Mouse (Mus musculus) midbrain, embryonic 14.5 days (tissue): ENCODE data around the gene Ndufs4. TPM values are rescaled to one million over a fixed set of nuclear protein-coding genes. Genes with fewer than 3 reads are reported as not detected.
A peak's percentile ranks its signal among the peaks of the same experiment; 100 is the strongest.

Experiments
- ATAC-seq: fragments of 200-750 bp; cut with Nextera tagmentation; 2 replicates; pipeline ENCODE4 v1.8.0; 2017; ENCODE audit warnings: moderate number of reproducible peaks, moderate library complexity; ENCODE audit not compliant: low FRiP score, low TSS enrichment
- DNase-seq: peaks from one replicate; pipeline ENCODE4 v3.0.0-alpha.2; 2015
- H3K27ac ChIP-seq: fragments of 300-500 bp; sonication (generic); replicated peaks from 2 replicates; pipeline ENCODE4 v1.5.1; 2014; ENCODE audit warnings: mild to moderate bottlenecking, low read depth, low read length, moderate library complexity
- H3K27me3 ChIP-seq: fragments of 300-500 bp; sonication (generic); 2 replicates; pipeline ENCODE4 v1.6.1; 2014; ENCODE audit warnings: low read length, control low read depth, mixed read lengths; ENCODE audit not compliant: control insufficient read depth, insufficient read depth
- H3K36me3 ChIP-seq: fragments of 300-500 bp; sonication (generic); 2 replicates; pipeline ENCODE4 v1.6.1; 2014; ENCODE audit warnings: low read length, control low read depth; ENCODE audit not compliant: control insufficient read depth, insufficient read depth
- H3K4me1 ChIP-seq: fragments of 300-500 bp; sonication (generic); 2 replicates; pipeline ENCODE4 v1.6.1; 2014; ENCODE audit warnings: mild to moderate bottlenecking, antibody characterized with exemption, low read length, control low read depth; ENCODE audit not compliant: control insufficient read depth, insufficient read depth
- H3K4me2 ChIP-seq: fragments of 300-500 bp; sonication (generic); 2 replicates; pipeline ENCODE4 v1.6.1; 2014; ENCODE audit warnings: mild to moderate bottlenecking, low read length, moderate library complexity
- H3K4me3 ChIP-seq: fragments of 300-500 bp; sonication (generic); replicated peaks from 2 replicates; pipeline ENCODE4 v1.5.1; 2014; ENCODE audit warnings: low read depth, low read length
- H3K9ac ChIP-seq: fragments of 300-500 bp; sonication (generic); replicated peaks from 2 replicates; pipeline ENCODE4 v1.6.1; 2014; ENCODE audit warnings: mild to moderate bottlenecking, low read length, moderate library complexity
- H3K9me3 ChIP-seq: fragments of 300-500 bp; sonication (generic); 2 replicates; pipeline ENCODE4 v1.6.1; 2016; ENCODE audit warnings: low read length, control low read depth, mixed read lengths; ENCODE audit not compliant: control insufficient read depth
- WGBS: fragments of 180-500 bp; shearing (Covaris S2); extraction: QIAGEN DNeasy Blood & Tissue Kit; methylation state at CpG from one replicate; pipeline ENCODE4 v1.1.7; 2014; 5-methylcytosine and 5-hydroxymethylcytosine counted together
- polyA plus RNA-seq: library from polyadenylated mRNA; unstranded; fragments of >200 nt; fragmentation: Nextera tagmentation; extraction: Ambion mirVana; gene quantifications from 2 replicates; pipeline ENCODE4 v1.2.1, GENCODE M21; 2014

Gene Ndufs4
- polyA plus RNA-seq, 1 experiment from 2014 or later = 370 TPM

- no peaks in the 10 kb centered on the region for H3K27me3 ChIP-seq
- H3K4me3 ChIP-seq = no peak overlapping the region
- H3K9me3 ChIP-seq = no peaks in the 10 kb centered on the region
- DNase-seq = no peak
- no peaks in the 10 kb centered on the region for H3K4me1 ChIP-seq
- no peak overlapping the region for H3K27ac ChIP-seq
- H3K9ac ChIP-seq = no peak overlapping the region
- H3K36me3 ChIP-seq = no peaks in the 10 kb centered on the region
- H3K4me2 ChIP-seq = no peak overlapping the region
- 84% methylated on average over 2 of the region's 2 CpGs for WGBS
- no peak for ATAC-seq
Measured at GRCm38 (mm10) chr13:114398906-114399305, 10.8 kb upstream of the Ndufs4 start.

DNA sequence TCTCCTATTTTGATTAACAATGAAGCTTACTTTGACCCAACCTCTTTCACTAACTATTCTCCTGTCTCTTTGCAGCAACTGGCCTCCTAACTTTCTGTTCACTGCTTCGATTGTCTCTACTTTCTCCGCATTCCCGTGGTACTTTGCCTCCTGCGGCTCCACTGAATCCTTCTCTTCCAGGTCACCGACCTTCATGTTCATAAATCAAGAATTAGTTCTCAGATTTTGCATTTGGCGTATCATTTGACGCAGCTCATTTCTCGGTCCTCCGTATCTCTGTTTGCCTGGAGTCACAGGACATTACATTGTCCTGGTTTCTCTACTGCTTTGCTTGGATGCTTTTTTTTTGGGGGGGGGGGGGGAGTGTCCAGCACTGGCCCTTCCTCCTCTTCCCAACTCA is 9.2 kb upstream of the Ndufs4 start:
- WGBS = 49% methylated on average over 9 of the region's 9 CpGs
- no peak for ATAC-seq

GRCm38 (mm10) chr13:114396863-114397262 is 8.8 kb upstream of the Ndufs4 start:
- Histone ChIP-seq H3K36me3 (no peaks in the 10 kb centered on the region), H3K4me3 (no peak overlapping the region), H3K9ac (no peak overlapping the region), H3K4me1 (no peaks in the 10 kb centered on the region), H3K27me3 (no peaks in the 10 kb centered on the region), H3K27ac (no peak overlapping the region), H3K4me2 (no peak overlapping the region), H3K9me3 (no peaks in the 10 kb centered on the region)
- no peak for DNase-seq
- WGBS = 28% methylated on average over 10 of the region's 10 CpGs
- ATAC-seq = no peak

More for the DNA sequence above, 9.2 kb upstream of the Ndufs4 start:
- no peak for DNase-seq
- H3K4me1 ChIP-seq = no peaks in the 10 kb centered on the region
- H3K9ac ChIP-seq = no peak overlapping the region
- no peak overlapping the region for H3K4me2 ChIP-seq
- no peaks in the 10 kb centered on the region for H3K36me3 ChIP-seq
- no peaks in the 10 kb centered on the region for H3K27me3 ChIP-seq
- no peak overlapping the region for H3K27ac ChIP-seq
- no peak overlapping the region for H3K4me3 ChIP-seq
- no peaks in the 10 kb centered on the region for H3K9me3 ChIP-seq

DNA sequence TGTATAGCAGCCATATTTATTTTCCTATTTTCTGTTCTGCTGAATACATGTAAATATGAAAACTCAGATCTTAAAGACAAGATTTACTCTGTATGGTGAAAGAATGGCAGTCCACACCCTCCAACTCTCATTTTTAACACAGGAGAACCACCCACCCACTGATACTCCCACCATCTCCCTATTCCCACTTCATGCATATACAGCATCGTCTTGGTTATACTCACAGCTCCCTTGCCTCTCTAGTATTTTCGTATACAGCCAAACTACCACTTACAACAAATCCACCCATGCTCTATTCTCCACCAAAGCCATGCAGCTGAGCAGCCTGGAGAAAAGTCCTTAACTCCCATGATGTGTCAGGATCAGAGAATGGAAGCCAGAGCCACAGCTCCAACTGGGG is 6.7 kb upstream of the Ndufs4 start:
- Histone ChIP-seq H3K9ac (no peak overlapping the region), H3K27me3 (no peaks in the 10 kb centered on the region), H3K36me3 (no peaks in the 10 kb centered on the region), H3K4me3 (no peak overlapping the region), H3K4me1 (no peaks in the 10 kb centered on the region), H3K4me2 (no peak overlapping the region), H3K9me3 (no peaks in the 10 kb centered on the region), H3K27ac (no peak overlapping the region)
- WGBS = 93% methylated on average over 2 of the region's 2 CpGs
- DNase-seq (no peak), ATAC-seq (no peak)

DNA sequence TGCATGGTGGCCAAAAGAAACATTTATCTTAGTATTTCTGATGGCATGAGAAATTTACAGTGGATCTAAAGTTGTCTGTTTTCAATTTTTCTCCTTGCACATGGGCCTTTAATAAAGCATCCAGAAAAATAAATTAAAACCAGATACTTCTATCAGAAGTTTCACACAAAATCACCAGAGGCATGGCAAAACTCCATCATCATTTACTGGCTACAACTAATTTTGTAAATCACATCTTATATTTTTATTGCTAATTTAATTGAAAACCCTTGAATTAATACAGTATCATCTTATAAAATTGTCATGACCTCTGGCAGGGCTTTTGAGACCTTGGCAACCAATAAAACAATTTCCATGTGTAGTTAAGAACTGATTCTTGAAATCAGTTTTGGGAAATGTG is 4.4 kb upstream of the Ndufs4 start:
- no peaks in the 10 kb centered on the region for H3K4me1 ChIP-seq
- ATAC-seq = no peak
- H3K9me3 ChIP-seq = no peaks in the 10 kb centered on the region
- no peak overlapping the region for H3K4me2 ChIP-seq
- no peaks in the 10 kb centered on the region for H3K36me3 ChIP-seq
- H3K4me3 ChIP-seq = no peak overlapping the region
- H3K27ac ChIP-seq = no peak overlapping the region
- no peak overlapping the region for H3K9ac ChIP-seq
- H3K27me3 ChIP-seq = no peaks in the 10 kb centered on the region
- no peak for DNase-seq

DNA sequence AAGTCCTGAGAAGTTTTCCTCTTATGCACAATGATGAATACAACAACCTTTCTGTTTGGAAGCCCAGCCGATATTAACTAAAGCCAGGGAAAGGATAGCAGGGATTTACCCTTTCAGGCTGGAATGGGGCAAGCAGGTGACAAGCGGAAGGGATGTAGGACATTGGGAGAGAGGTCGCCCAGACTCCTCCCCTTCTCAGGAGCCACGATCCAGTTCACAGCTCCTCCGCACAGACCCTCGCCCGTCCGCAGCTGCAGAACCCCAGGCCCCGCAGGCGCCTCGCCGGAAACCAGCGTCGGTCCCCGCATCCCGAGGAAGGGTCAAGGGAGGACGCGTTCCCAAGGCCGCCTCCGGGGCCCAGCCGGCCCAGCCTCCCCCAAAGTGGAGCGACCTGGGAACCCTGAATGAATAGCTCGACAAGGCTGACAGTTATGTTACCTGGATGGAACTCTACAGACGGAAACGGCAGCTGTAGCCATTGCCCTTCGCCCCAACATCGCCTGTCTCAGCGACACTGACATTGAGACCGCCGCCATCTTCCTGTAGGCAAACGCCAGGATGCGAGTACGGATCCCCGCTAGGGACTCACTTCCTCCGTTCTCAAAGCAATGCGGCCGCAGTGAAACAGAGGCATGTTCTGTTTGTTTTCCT is 412 bp downstream of the Ndufs4 start:
- Histone ChIP-seq H3K36me3 (no peaks in the 10 kb centered on the region), H3K4me1 (0 out of 2 replicates have a peak, but pooled peaks cover 7% of the 10 kb centered on the region), H3K27me3 (no peaks in the 10 kb centered on the region), H3K4me2 (peak overlapping the region; percentile 76), H3K9ac (peak overlapping the region; percentile 92), H3K9me3 (peaks cover 5% of the 10 kb centered on the region; the same call in 1 of the 2 replicates), H3K4me3 (peak overlapping the region; percentile 84), H3K27ac (peak overlapping the region; percentile 86)
- DNase-seq = peak; percentile 97
- peak; percentile 88 for ATAC-seq
- under 1% methylated on average over 37 of the region's 37 CpGs for WGBS

DNA sequence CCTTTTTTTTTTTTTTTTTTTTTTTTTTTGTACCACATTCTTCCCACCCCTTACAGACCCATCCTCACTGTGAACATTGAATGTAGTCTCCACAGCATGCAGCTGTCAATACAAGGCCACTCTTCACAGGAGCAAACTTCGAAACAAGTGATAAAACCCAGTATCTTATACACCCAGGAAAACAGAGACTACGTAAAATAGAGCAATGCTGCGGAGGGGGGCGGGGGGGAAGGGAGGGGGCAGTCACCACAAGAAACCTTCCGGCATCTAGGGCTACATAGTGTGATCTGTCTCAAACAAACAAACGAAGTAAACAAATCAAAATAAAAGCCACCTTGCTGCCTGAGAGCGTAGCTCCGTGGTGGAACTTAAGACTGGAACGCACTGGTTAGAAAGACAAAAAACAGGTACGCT is 977 bp downstream of the Ndufs4 start:
- DNase-seq = no peak

GRCm38 (mm10) chr13:114376511-114376910 is 11.5 kb downstream of the Ndufs4 start:
- no peaks in the 10 kb centered on the region for H3K27me3 ChIP-seq
- peaks cover 15% of the 10 kb centered on the region; the same call in 1 of the 2 replicates for H3K36me3 ChIP-seq
- H3K4me3 ChIP-seq = no peak overlapping the region
- no peak overlapping the region for H3K9ac ChIP-seq
- no peak overlapping the region for H3K27ac ChIP-seq
- DNase-seq (no peak), ATAC-seq (no peak)
- 81% methylated on average over 4 of the region's 4 CpGs for WGBS
- no peaks in the 10 kb centered on the region for H3K4me1 ChIP-seq
- H3K4me2 ChIP-seq = no peak overlapping the region
- peaks cover 4% of the 10 kb centered on the region; the same call in 1 of the 2 replicates for H3K9me3 ChIP-seq

More for the DNA sequence above, 977 bp downstream of the Ndufs4 start:
- ATAC-seq = peak; percentile 29; the same call in 1 of the 2 replicates
- Histone ChIP-seq H3K36me3 (no peaks in the 10 kb centered on the region), H3K27ac (peak overlapping the region; percentile 86), H3K27me3 (no peaks in the 10 kb centered on the region), H3K4me3 (peak overlapping the region; percentile 84), H3K4me2 (peak overlapping the region; percentile 76), H3K4me1 (0 out of 2 replicates have a peak, but pooled peaks cover 7% of the 10 kb centered on the region), H3K9ac (peak overlapping the region; percentile 92), H3K9me3 (peaks cover 5% of the 10 kb centered on the region; the same call in 1 of the 2 replicates)
- WGBS = 8% methylated on average over 10 of the region's 10 CpGs

- no peak overlapping the region for H3K4me2 ChIP-seq
- no peak overlapping the region for H3K4me3 ChIP-seq
- no peaks in the 10 kb centered on the region for H3K27me3 ChIP-seq
- ATAC-seq (no peak), DNase-seq (no peak)
- no peak overlapping the region for H3K9ac ChIP-seq
- H3K36me3 ChIP-seq = no peaks in the 10 kb centered on the region
- H3K9me3 ChIP-seq = no peaks in the 10 kb centered on the region
- H3K27ac ChIP-seq = no peak overlapping the region
- H3K4me1 ChIP-seq = no peaks in the 10 kb centered on the region
- 84% methylated on average over 3 of the region's 3 CpGs for WGBS
Measured at GRCm38 (mm10) chr13:114362086-114362485, 26.0 kb downstream of the Ndufs4 start.
